Mouse (Mus musculus) E14TG2a.4 (cell line): ENCODE measurements around the gene Nubpl.

ENCODE experiments used
- CTCF ChIP-seq: conservative IDR thresholded peaks from 2 replicates; pipeline ENCODE4 v1.5.1; 2014; ENCODE audit warnings: low read length
- NANOG ChIP-seq: IDR thresholded peaks from 2 replicates; pipeline ENCODE4 v1.6.1; 2014; ENCODE audit warnings: borderline replicate concordance, low read length, mixed read lengths

GRCm38 (mm10) chr12:52288941-52289567, 191.5 kb downstream of the Nubpl start:
- no peak for TF ChIP-seq CTCF
- TF ChIP-seq NANOG = no peak
